Mouse (Mus musculus) midbrain, embryonic 13.5 days (tissue): ENCODE measurements around the gene Bard1. TPM values are rescaled to one million over a fixed set of nuclear protein-coding genes. Genes with fewer than 3 reads are reported as not detected.

Experiments used
- ATAC-seq: fragments of 200-750 bp; cut with Nextera tagmentation; 2 replicates; pipeline ENCODE4 v1.8.0; 2017; ENCODE audit warnings: mild to moderate bottlenecking, moderate TSS enrichment, moderate library complexity
- H3K27ac ChIP-seq: fragments of 300-500 bp; sonication (generic); 2 replicates; pipeline ENCODE4 v1.5.1; 2015; ENCODE audit warnings: inconsistent platforms, mild to moderate bottlenecking, moderate library complexity
- H3K27me3 ChIP-seq: fragments of 300-500 bp; sonication (generic); 2 replicates; pipeline ENCODE4 v1.6.1; 2015; ENCODE audit warnings: mild to moderate bottlenecking, inconsistent platforms
- H3K36me3 ChIP-seq: fragments of 300-500 bp; sonication (generic); 2 replicates; pipeline ENCODE4 v1.6.1; 2015; ENCODE audit warnings: mild to moderate bottlenecking, inconsistent platforms
- H3K4me1 ChIP-seq: fragments of 300-500 bp; sonication (generic); replicated peaks from 2 replicates; pipeline ENCODE4 v1.6.1; 2015; ENCODE audit warnings: inconsistent platforms
- H3K4me2 ChIP-seq: fragments of 300-500 bp; sonication (generic); replicated peaks from 2 replicates; pipeline ENCODE4 v1.6.1; 2015; ENCODE audit warnings: moderate library complexity, mild to moderate bottlenecking, inconsistent platforms
- H3K4me3 ChIP-seq: fragments of 300-500 bp; sonication (generic); replicated peaks from 2 replicates; pipeline ENCODE4 v1.5.1; 2015; ENCODE audit warnings: mild to moderate bottlenecking, inconsistent platforms
- H3K9ac ChIP-seq: fragments of 300-500 bp; sonication (generic); replicated peaks from 2 replicates; pipeline ENCODE4 v1.6.1; 2015; ENCODE audit warnings: mild to moderate bottlenecking, inconsistent platforms
- H3K9me3 ChIP-seq: fragments of 300-500 bp; sonication (generic); 2 replicates; pipeline ENCODE4 v1.6.1; 2016; ENCODE audit warnings: mild to moderate bottlenecking, inconsistent platforms
- WGBS: fragments of 180-500 bp; shearing (Covaris S2); methylation state at CpG from one replicate; pipeline ENCODE4 v1.1.7; 2015; 5-methylcytosine and 5-hydroxymethylcytosine counted together
- polyA plus RNA-seq: library from polyadenylated mRNA; unstranded; fragments of >200 nt; fragmentation: Nextera tagmentation; extraction: Ambion mirVana; gene quantifications from 2 replicates; pipeline ENCODE4 v1.2.1, GENCODE M21; 2015

Bard1 gene
- polyA plus RNA-seq, 1 experiment from 2014 or later, result 1.0 TPM

DNA sequence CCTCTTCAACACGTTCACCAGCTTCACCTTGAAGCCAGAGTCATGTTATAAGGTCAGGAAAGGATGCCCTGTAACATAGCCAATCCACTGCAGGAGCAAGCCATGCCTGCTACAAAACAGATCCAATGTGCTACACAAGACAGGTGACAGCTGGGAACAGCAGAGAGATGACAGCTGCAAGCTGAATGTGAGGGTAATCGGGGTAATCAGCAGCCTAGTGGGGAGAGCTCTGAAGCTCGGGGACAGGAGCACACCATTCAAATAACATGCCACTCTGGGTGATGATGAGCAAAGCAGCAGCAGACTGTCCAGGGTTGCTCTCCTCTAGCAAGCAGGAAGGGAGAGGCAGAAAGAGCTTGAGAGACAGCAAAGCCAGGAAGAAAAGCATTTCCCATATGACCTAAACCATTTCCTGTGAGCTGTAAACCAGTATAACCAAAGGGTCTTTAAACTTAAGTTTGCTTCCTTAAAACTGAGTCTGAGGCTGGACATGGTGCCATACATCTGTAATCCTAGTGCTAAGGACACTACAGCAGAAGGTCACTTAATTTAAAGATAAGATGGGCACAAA lies 2.9 kb downstream of the Bard1 start:
- H3K9ac ChIP-seq, result no peak overlapping the region
- H3K4me3 ChIP-seq, result no peak overlapping the region
- peaks cover 21% of the 10 kb centered on the region for H3K4me1 ChIP-seq
- no peaks in the 10 kb centered on the region for H3K9me3 ChIP-seq
- 41% methylated on average over 3 of the region's 3 CpGs for WGBS
- H3K27ac ChIP-seq, result no peak overlapping the region
- H3K36me3 ChIP-seq, result no peaks in the 10 kb centered on the region
- no peak overlapping the region for H3K4me2 ChIP-seq
- no peak for ATAC-seq
- H3K27me3 ChIP-seq, result no peaks in the 10 kb centered on the region

DNA sequence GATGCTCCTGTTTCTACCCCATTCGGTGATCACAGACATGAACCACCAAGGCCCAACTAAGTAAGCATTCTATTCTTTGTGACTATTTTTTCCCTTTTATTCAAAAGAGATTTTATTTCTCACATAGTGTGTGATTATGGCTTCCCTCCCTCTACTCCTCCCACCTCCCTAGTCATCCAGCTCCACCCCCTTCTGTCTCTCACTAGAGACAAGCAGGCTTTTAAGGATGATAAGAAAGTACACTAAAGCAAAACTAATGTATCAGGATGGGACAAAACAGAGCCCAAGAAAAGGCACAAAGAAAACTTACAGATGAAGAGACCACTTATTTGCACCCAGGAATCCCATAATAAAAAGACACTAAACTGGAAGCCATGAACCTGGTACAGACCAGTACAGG lies 6.9 kb downstream of the Bard1 start:
- Histone ChIP-seq H3K4me1 (peaks cover 15% of the 10 kb centered on the region), H3K27me3 (no peaks in the 10 kb centered on the region), H3K4me2 (no peak overlapping the region), H3K9me3 (no peaks in the 10 kb centered on the region), H3K36me3 (no peaks in the 10 kb centered on the region), H3K9ac (no peak overlapping the region), H3K4me3 (no peak overlapping the region), H3K27ac (no peak overlapping the region)
- WGBS, result 100% methylated on average over 1 of the region's 1 CpGs
- no peak for ATAC-seq

DNA sequence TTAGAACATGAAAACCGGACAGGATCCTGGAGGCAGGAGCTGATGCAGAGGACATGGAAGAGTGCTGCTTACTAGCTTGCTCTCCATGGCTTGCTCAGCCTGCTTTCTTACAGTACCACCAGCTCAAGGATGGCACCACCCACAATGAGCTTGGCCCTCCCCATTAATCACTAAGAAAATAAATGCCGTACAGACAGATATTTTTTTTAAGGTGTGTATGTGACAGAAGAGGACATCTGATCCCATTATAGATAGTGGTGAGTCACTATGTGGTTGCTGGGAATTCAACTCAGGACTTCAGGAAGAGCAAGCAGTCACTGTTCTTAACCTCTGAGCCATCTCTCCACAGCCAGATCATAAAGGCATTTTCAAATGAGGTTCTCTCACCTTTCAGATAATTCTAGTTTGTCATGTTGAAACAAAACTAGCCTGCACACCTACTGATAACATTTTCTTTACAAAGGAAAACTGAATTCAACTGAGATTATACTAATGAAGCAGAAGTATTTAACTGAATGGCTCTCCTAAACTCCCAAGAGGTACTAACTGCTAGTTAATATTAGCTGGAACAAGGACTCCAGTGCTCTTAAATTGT lies 7.6 kb downstream of the Bard1 start:
- ATAC-seq, result no peak

DNA sequence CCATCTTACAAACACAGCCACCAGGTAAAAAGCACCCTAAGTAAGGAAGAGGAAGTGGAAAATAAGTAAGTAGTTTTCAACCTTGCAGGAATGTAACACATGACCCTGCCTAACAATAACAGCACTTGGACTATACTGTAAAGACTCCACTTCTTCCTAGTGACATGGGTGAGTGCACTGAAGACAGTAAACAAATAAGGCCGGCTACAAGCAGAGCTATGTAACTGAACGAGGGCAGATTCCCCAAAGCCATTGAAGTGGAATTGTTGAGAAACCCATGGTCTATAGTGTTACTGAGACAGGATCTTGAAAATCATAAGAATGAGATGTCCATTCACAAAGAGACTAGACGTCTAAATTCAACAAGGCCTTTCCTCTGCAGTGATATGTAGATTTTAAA lies 27.3 kb downstream of the Bard1 start:
- H3K36me3 ChIP-seq, result no peaks in the 10 kb centered on the region
- H3K27me3 ChIP-seq, result no peaks in the 10 kb centered on the region
- H3K27ac ChIP-seq, result no peak overlapping the region
- no peak overlapping the region for H3K9ac ChIP-seq
- no peak for ATAC-seq
- WGBS, result 65% methylated on average over 3 of the region's 3 CpGs
- H3K4me1 ChIP-seq, result no peaks in the 10 kb centered on the region
- no peaks in the 10 kb centered on the region for H3K9me3 ChIP-seq
- H3K4me3 ChIP-seq, result no peak overlapping the region
- H3K4me2 ChIP-seq, result no peak overlapping the region

More for the DNA sequence above, 7.6 kb downstream of the Bard1 start:
- Histone ChIP-seq H3K9ac (no peak overlapping the region), H3K4me1 (peaks cover 12% of the 10 kb centered on the region), H3K9me3 (no peaks in the 10 kb centered on the region), H3K36me3 (no peaks in the 10 kb centered on the region), H3K4me3 (no peak overlapping the region), H3K4me2 (no peak overlapping the region), H3K27me3 (no peaks in the 10 kb centered on the region), H3K27ac (no peak overlapping the region)
- 100% methylated on average over 2 of the region's 2 CpGs for WGBS

DNA sequence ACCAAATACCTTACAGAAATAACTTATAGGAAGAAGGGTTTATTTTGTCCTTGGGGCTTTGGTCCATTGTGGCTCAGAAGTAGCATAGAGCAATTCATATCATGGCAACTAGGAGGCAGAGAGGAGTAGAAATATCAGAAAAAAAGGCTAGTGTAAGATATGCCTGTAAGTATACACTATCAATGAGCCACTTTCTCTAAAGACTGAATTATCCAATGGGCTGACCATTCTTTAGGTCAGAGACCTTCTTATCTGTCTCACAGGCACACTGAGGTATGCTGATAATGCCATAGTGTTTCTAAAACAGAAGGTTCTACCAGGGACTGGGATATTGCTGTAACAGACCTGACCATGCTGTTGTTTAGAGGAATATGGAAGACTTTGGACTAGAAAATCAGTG lies 32.2 kb downstream of the Bard1 start:
- H3K4me3 ChIP-seq, result no peak overlapping the region
- H3K9me3 ChIP-seq, result no peaks in the 10 kb centered on the region
- H3K36me3 ChIP-seq, result no peaks in the 10 kb centered on the region
- H3K27me3 ChIP-seq, result no peaks in the 10 kb centered on the region
- H3K27ac ChIP-seq, result no peak overlapping the region
- H3K4me1 ChIP-seq, result 0 out of 2 replicates have a peak, but pooled peaks cover 3% of the 10 kb centered on the region
- ATAC-seq, result no peak
- no peak overlapping the region for H3K9ac ChIP-seq
- no peak overlapping the region for H3K4me2 ChIP-seq

DNA sequence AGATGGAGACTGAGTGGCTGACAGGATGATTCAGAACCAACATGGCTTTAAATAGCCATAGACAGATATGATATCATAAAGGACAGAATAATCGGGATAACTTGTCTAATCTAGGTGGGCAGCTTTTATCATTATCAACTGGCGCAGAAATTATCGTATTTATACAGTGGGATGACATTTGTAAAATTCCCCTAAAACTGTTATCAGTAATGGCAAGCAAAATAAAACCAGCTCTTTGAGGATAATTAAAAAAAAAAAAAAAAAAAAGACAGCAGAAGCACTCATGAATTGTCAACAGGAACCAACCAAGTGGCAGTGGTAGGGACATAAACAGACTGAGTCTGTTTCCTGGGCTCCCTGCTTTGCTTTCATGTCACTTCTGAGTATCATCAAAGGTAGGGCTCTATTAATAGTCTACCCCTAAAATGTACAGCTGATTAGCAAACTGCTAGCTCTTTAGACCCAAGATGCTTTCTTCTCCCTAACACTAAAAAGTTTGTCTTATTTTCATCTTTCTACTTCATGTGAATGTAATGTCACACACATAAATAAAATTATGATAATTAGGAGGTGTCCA lies 34.1 kb downstream of the Bard1 start:
- Histone ChIP-seq H3K9ac (no peak overlapping the region), H3K9me3 (no peaks in the 10 kb centered on the region), H3K4me3 (no peak overlapping the region), H3K36me3 (no peaks in the 10 kb centered on the region), H3K4me2 (no peak overlapping the region), H3K27me3 (no peaks in the 10 kb centered on the region), H3K27ac (no peak overlapping the region), H3K4me1 (0 out of 2 replicates have a peak, but pooled peaks cover 3% of the 10 kb centered on the region)
- 93% methylated on average over 3 of the region's 3 CpGs for WGBS
- no peak for ATAC-seq

DNA sequence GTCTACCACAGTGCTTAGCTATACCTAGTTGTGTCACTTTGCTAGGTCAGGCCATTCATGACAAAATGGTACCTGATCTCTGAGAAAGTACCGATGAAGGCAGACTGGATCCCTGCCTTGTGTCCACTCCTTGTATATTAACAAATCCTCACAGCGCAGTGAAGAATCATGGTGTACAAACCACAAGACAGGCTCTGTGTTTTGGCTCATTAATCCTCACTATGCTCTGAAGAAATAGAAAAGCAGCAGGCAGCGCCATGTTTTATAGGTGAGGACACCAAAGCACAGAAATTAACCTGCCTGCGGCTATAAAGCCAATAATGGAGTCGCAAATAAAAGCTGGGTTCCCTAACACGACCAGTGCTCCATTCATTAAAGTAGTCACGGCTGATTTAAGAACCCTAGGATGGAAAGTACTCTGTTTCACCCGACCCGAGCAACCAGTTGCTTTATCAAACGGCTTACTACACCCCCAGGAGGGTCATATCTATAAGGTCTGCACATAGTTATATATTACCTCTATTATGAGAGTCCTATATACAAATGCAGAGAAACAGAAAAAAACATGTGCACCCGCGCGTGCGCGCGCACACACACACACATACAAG lies 39.0 kb downstream of the Bard1 start:
- Histone ChIP-seq H3K36me3 (no peaks in the 10 kb centered on the region), H3K27ac (no peak overlapping the region), H3K4me2 (no peak overlapping the region), H3K9ac (no peak overlapping the region), H3K9me3 (no peaks in the 10 kb centered on the region), H3K4me1 (0 out of 2 replicates have a peak, but pooled peaks cover 3% of the 10 kb centered on the region), H3K4me3 (no peak overlapping the region), H3K27me3 (no peaks in the 10 kb centered on the region)
- ATAC-seq, result no peak
- WGBS, result 92% methylated on average over 16 of the region's 16 CpGs

DNA sequence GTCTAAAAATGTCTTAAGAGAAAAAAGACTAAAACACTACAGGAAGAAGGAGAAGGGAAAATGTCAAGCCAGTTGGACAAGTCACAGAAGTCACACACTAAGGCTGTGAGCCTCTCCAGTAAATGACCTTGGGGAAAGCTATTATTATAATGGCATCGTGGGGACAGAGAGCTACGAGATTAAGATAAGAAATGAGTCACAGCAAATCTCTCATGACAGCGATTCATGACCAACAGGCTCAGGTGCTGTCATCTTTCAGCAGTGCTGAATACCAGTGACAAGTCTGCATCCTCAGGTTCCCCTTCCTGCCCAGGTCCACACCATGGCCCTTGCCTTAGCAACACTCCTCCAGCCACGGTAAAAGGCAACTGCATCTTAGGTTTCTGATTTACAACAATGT lies 46.8 kb downstream of the Bard1 start:
- no peaks in the 10 kb centered on the region for H3K36me3 ChIP-seq
- H3K27ac ChIP-seq, result no peak overlapping the region
- no peaks in the 10 kb centered on the region for H3K4me1 ChIP-seq
- H3K4me3 ChIP-seq, result no peak overlapping the region
- no peaks in the 10 kb centered on the region for H3K9me3 ChIP-seq
- no peak for ATAC-seq
- WGBS, result 71% methylated on average over 4 of the region's 4 CpGs
- no peak overlapping the region for H3K4me2 ChIP-seq
- H3K9ac ChIP-seq, result no peak overlapping the region
- no peaks in the 10 kb centered on the region for H3K27me3 ChIP-seq

DNA sequence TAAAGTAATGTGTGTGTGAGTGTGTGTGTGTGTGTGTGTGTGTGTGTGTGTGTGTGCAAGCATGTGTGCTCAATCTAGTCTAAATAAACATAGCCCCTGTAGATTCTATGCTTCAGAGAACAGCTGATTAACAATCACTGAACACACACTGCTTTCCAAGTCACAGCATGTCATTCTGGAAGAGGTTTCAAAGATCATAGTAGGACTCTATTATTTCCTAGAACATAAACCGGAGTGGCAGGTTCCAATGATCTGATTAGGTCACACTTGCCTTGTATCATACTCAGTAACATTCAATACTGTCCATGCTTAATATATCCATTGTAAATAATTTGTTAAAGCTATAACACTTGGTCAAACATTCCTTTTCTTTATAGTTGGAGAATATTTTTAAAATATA lies 47.5 kb downstream of the Bard1 start:
- no peak for ATAC-seq
- no peak overlapping the region for H3K9ac ChIP-seq
- no peak overlapping the region for H3K27ac ChIP-seq
- H3K27me3 ChIP-seq, result no peaks in the 10 kb centered on the region
- no peaks in the 10 kb centered on the region for H3K9me3 ChIP-seq
- H3K4me2 ChIP-seq, result no peak overlapping the region
- H3K4me3 ChIP-seq, result no peak overlapping the region
- WGBS, result 81% methylated on average over 1 of the region's 1 CpGs
- no peaks in the 10 kb centered on the region for H3K4me1 ChIP-seq
- H3K36me3 ChIP-seq, result no peaks in the 10 kb centered on the region

DNA sequence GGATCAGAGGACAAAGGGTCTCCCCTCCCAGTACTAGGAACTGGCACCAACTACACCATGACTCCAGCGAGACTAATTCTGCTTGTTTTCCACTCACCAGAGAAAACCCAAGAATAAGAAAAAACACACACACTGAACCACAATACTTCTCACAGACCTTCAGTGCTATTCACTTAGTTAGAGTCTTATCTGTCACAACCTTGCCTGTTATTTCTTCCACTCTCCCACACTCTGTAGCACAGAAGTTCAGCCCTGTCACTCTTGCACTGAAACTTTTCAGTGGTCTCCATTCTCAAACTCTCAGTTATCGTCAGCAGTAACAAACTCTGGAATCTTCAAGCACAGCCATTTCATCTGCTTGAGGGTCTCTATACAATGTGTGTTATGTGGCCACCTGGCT lies 50.2 kb downstream of the Bard1 start:
- Histone ChIP-seq H3K4me3 (no peak overlapping the region), H3K9me3 (no peaks in the 10 kb centered on the region), H3K36me3 (no peaks in the 10 kb centered on the region), H3K4me1 (no peaks in the 10 kb centered on the region), H3K9ac (no peak overlapping the region), H3K27me3 (no peaks in the 10 kb centered on the region), H3K27ac (no peak overlapping the region), H3K4me2 (no peak overlapping the region)
- 95% methylated on average over 2 of the region's 2 CpGs for WGBS
- no peak for ATAC-seq

DNA sequence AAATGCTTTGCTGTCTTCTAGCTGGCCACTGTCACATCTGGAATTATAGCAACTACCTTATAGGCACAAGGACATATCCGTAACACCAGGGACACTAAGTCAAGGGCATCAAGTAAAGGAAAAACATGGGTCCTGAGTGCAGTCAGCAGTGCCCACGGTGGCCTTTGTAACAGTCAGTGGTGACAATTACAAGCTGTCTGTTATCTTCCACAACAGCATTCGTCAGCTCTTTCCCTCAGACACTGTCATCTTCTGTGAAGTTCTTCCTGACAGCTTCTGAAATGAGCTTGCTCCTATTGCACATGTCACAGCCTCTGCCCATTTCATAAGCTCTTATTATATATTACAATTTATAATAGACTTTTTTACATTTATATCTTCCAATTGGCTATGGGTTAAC lies 50.7 kb downstream of the Bard1 start:
- H3K9ac ChIP-seq, result no peak overlapping the region
- no peak overlapping the region for H3K27ac ChIP-seq
- 81% methylated on average over 3 of the region's 3 CpGs for WGBS
- no peaks in the 10 kb centered on the region for H3K9me3 ChIP-seq
- no peak overlapping the region for H3K4me2 ChIP-seq
- H3K4me1 ChIP-seq, result no peaks in the 10 kb centered on the region
- no peaks in the 10 kb centered on the region for H3K36me3 ChIP-seq
- H3K4me3 ChIP-seq, result no peak overlapping the region
- no peaks in the 10 kb centered on the region for H3K27me3 ChIP-seq
- no peak for ATAC-seq

DNA sequence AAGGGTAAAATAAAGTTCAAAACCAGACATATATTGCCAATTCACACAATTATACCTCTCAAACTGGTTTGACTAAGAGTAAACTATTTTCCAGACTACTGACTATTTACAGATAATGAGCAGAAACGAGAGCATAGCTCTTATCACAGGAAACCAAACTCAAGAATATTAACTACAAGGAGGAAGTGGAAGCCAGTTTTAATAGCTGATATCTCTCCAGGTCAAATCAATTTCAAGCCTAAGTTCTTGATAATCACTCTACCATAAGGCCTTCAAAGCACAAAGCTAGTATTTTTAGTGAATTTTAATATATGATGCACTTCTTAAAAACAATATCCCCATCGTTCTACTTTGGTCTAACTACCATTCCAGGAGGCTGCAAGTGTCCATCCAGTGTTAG lies 57.8 kb downstream of the Bard1 start:
- Histone ChIP-seq H3K27ac (no peak overlapping the region), H3K9ac (no peak overlapping the region), H3K36me3 (no peaks in the 10 kb centered on the region), H3K9me3 (no peaks in the 10 kb centered on the region), H3K27me3 (no peaks in the 10 kb centered on the region), H3K4me3 (no peak overlapping the region), H3K4me1 (no peaks in the 10 kb centered on the region), H3K4me2 (no peak overlapping the region)
- 91% methylated on average over 2 of the region's 2 CpGs for WGBS
- no peak for ATAC-seq
